Mouse (Mus musculus): ENCODE data around the gene Clcnkb.

DNA sequence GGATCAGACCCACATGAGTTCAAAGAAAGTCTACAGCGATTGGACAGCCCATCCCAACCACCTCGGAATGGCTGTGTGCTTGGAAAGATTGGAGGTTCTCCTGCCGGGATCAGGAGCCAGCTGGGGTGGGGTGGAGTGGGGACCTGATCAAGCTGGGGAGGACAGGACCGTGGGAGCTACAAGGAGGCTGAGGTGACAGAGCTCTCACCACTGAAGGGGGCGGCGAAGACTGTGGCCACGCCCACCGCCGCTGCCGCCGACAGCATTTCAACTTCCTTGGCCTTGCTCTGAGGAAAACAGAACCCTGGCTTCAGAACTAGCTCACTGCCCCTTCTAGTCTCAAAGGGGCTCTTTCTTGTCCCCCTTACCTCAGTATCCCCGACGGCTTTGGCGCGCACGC is 21.1 kb downstream of the Clcnkb start:
- TF ChIP-seq CTCF (IDR thresholded peaks at IDR 0.05; ENCODE audit: low read depth, low read length) (no peak), POLR2A (IDR thresholded peaks at IDR 0.05; ENCODE audit: extremely low read depth, insufficient read depth, low read length) (no peak)
